Mouse (Mus musculus): ENCODE measurements around the gene A1cf. TPM values are rescaled to one million over a fixed set of nuclear protein-coding genes. Genes with fewer than 3 reads are reported as not detected.

A1cf gene
- polyA plus RNA-seq, 1 experiment from 2014 or later = not detected

DNA sequence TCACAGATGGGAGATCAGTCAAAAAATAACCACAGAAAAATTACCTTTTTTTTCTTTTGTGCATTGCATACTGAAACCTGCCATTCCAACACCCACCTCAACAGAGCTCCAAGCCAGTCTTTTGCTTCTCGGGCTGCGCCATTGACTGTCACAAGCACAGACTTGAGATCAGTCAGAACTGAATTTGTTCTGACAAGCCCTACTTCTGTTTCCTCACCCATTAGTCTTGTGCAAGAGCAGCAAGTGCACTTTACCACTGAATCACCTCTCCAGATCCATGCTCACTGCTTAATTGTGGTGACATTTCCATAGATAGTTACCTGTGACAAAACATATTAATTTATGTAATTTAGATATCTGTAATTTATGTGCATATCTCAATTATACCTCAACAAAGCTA lies 91.9 kb downstream of the A1cf start:
- Histone ChIP-seq H3K36me3 (ENCODE audit: control insufficient read depth, insufficient read depth, low read length) (no peaks in the 10 kb centered on the region), H3K4me2 (replicated peaks; ENCODE audit: low read depth, low read length) (no peak overlapping the region), H3K4me3 (ENCODE audit: low read depth, low read length) (no peak overlapping the region), H3K4me1 (ENCODE audit: control insufficient read depth, insufficient read depth, low read length) (no peaks in the 10 kb centered on the region), H3K9ac (replicated peaks; ENCODE audit: low read depth, low read length) (no peak overlapping the region), H3K27me3 (ENCODE audit: control insufficient read depth, insufficient read depth, low read length) (no peaks in the 10 kb centered on the region), H3K27ac (ENCODE audit: low read length) (no peak overlapping the region), H3K9me3 (ENCODE audit: control insufficient read depth, low read depth, low read length) (no peaks in the 10 kb centered on the region)
- no peak for ATAC-seq (ENCODE audit: insufficient number of reproducible peaks, insufficient read depth, low FRiP score, low read depth)
- 87% methylated on average over 2 of the region's 2 CpGs for WGBS

DNA sequence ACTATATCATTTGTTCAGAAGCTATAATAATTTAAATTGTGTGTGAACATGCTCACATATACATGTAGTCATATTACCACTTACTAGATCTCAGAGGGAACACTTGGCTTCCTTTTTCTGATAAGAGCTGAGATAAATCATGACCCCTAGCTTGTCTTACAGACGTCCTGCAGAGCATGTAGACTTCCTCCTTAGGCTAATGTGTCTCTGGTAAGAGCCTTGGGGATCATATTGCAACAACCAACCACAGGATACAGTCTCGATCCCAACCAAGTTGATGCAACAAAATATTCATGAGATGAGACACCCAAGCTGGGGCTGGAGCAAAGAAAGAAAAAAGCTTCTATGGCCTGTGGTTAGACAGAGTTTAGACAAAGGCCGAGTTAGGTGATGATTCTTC lies 94.6 kb downstream of the A1cf start:
- H3K27ac ChIP-seq (ENCODE audit: low read length) = no peak overlapping the region
- no peak for ATAC-seq (ENCODE audit: insufficient number of reproducible peaks, insufficient read depth, low FRiP score, low read depth)
- WGBS = 41% methylated on average over 3 of the region's 3 CpGs

GRCm38 (mm10) chr19:31967933-31968532 lies 99.5 kb downstream of the A1cf start:
- Histone ChIP-seq H3K36me3 (ENCODE audit: control insufficient read depth, insufficient read depth, low read length) (no peaks in the 10 kb centered on the region), H3K4me3 (ENCODE audit: low read depth, low read length) (no peak overlapping the region), H3K9ac (replicated peaks; ENCODE audit: low read depth, low read length) (no peak overlapping the region), H3K4me1 (ENCODE audit: control insufficient read depth, insufficient read depth, low read length) (no peaks in the 10 kb centered on the region), H3K27me3 (ENCODE audit: control insufficient read depth, insufficient read depth, low read length) (no peaks in the 10 kb centered on the region), H3K9me3 (ENCODE audit: control insufficient read depth, low read depth, low read length) (no peaks in the 10 kb centered on the region), H3K27ac (ENCODE audit: low read length) (no peak overlapping the region), H3K4me2 (replicated peaks; ENCODE audit: low read depth, low read length) (no peak overlapping the region)
- no peak; the same call in 1 of the 2 replicates for ATAC-seq (ENCODE audit: insufficient number of reproducible peaks, insufficient read depth, low FRiP score, low read depth)
- WGBS = 50% methylated on average over 5 of the region's 5 CpGs

More for the DNA sequence above, 94.6 kb downstream of the A1cf start:
- H3K9me3 ChIP-seq (ENCODE audit: control insufficient read depth, low read depth, low read length) = no peaks in the 10 kb centered on the region
- H3K4me3 ChIP-seq (ENCODE audit: low read depth, low read length) = no peak overlapping the region
- no peak overlapping the region for H3K4me2 ChIP-seq (replicated peaks; ENCODE audit: low read depth, low read length)
- no peaks in the 10 kb centered on the region for H3K27me3 ChIP-seq (ENCODE audit: control insufficient read depth, insufficient read depth, low read length)
- no peaks in the 10 kb centered on the region for H3K4me1 ChIP-seq (ENCODE audit: control insufficient read depth, insufficient read depth, low read length)
- H3K9ac ChIP-seq (replicated peaks; ENCODE audit: low read depth, low read length) = no peak overlapping the region
- no peaks in the 10 kb centered on the region for H3K36me3 ChIP-seq (ENCODE audit: control insufficient read depth, insufficient read depth, low read length)

GRCm38 (mm10) chr19:31971405-31971804 lies 102.8 kb downstream of the A1cf start:
- 60% methylated on average over 3 of the region's 3 CpGs for WGBS
- Histone ChIP-seq H3K36me3 (ENCODE audit: control insufficient read depth, insufficient read depth, low read length) (no peaks in the 10 kb centered on the region), H3K9ac (replicated peaks; ENCODE audit: low read depth, low read length) (no peak overlapping the region), H3K4me3 (ENCODE audit: low read depth, low read length) (no peak overlapping the region), H3K4me2 (replicated peaks; ENCODE audit: low read depth, low read length) (no peak overlapping the region), H3K27ac (ENCODE audit: low read length) (no peak overlapping the region), H3K27me3 (ENCODE audit: control insufficient read depth, insufficient read depth, low read length) (no peaks in the 10 kb centered on the region), H3K9me3 (ENCODE audit: control insufficient read depth, low read depth, low read length) (no peaks in the 10 kb centered on the region), H3K4me1 (ENCODE audit: control insufficient read depth, insufficient read depth, low read length) (no peaks in the 10 kb centered on the region)
- no peak for ATAC-seq (ENCODE audit: insufficient number of reproducible peaks, insufficient read depth, low FRiP score, low read depth)

DNA sequence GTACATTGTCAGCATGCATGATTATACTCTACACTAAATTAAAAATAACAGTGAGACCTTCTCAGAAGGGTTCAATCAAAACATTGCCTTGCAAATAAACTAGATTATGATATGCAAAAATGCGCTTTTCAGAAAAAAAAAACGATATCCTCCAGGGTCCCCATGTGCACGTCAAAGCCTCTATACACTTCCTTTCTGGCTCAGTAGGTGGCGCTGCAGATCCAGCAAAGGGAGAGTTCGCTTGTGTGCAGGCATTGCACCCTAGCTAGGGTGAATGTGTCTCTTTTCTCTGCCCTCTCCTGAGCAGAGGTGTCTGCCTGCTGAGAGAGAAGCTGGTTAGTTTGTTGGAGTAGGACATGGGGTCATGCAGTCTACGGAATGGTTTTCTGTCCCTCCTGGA lies 103.4 kb downstream of the A1cf start:
- Histone ChIP-seq H3K4me2 (replicated peaks; ENCODE audit: low read depth, low read length) (no peak overlapping the region), H3K27me3 (ENCODE audit: control insufficient read depth, insufficient read depth, low read length) (no peaks in the 10 kb centered on the region), H3K4me3 (ENCODE audit: low read depth, low read length) (no peak overlapping the region), H3K36me3 (ENCODE audit: control insufficient read depth, insufficient read depth, low read length) (no peaks in the 10 kb centered on the region), H3K27ac (ENCODE audit: low read length) (no peak overlapping the region), H3K9ac (replicated peaks; ENCODE audit: low read depth, low read length) (no peak overlapping the region), H3K4me1 (ENCODE audit: control insufficient read depth, insufficient read depth, low read length) (no peaks in the 10 kb centered on the region), H3K9me3 (ENCODE audit: control insufficient read depth, low read depth, low read length) (no peaks in the 10 kb centered on the region)
- ATAC-seq (ENCODE audit: insufficient number of reproducible peaks, insufficient read depth, low FRiP score, low read depth) = peak; percentile 67; the same call in 1 of the 2 replicates
- WGBS = 11% methylated on average over 6 of the region's 6 CpGs

- H3K9ac ChIP-seq (replicated peaks; ENCODE audit: low read depth, low read length) = no peak overlapping the region
- H3K36me3 ChIP-seq (ENCODE audit: control insufficient read depth, insufficient read depth, low read length) = no peaks in the 10 kb centered on the region
- ATAC-seq (ENCODE audit: insufficient number of reproducible peaks, insufficient read depth, low FRiP score, low read depth) = no peak
- H3K27ac ChIP-seq (ENCODE audit: low read length) = no peak overlapping the region
- no peaks in the 10 kb centered on the region for H3K4me1 ChIP-seq (ENCODE audit: control insufficient read depth, insufficient read depth, low read length)
- no peak overlapping the region for H3K4me2 ChIP-seq (replicated peaks; ENCODE audit: low read depth, low read length)
- WGBS = 68% methylated on average over 2 of the region's 2 CpGs
- no peaks in the 10 kb centered on the region for H3K9me3 ChIP-seq (ENCODE audit: control insufficient read depth, low read depth, low read length)
- H3K27me3 ChIP-seq (ENCODE audit: control insufficient read depth, insufficient read depth, low read length) = no peaks in the 10 kb centered on the region
- no peak overlapping the region for H3K4me3 ChIP-seq (ENCODE audit: low read depth, low read length)
Observed at GRCm38 (mm10) chr19:31975882-31976281, 107.3 kb downstream of the A1cf start.

- Histone ChIP-seq H3K4me3 (ENCODE audit: low read depth, low read length) (no peak overlapping the region), H3K4me2 (replicated peaks; ENCODE audit: low read depth, low read length) (no peak overlapping the region), H3K4me1 (ENCODE audit: control insufficient read depth, insufficient read depth, low read length) (no peaks in the 10 kb centered on the region), H3K36me3 (ENCODE audit: control insufficient read depth, insufficient read depth, low read length) (no peaks in the 10 kb centered on the region), H3K27me3 (ENCODE audit: control insufficient read depth, insufficient read depth, low read length) (no peaks in the 10 kb centered on the region), H3K9ac (replicated peaks; ENCODE audit: low read depth, low read length) (no peak overlapping the region), H3K9me3 (ENCODE audit: control insufficient read depth, low read depth, low read length) (no peaks in the 10 kb centered on the region), H3K27ac (ENCODE audit: low read length) (no peak overlapping the region)
- WGBS = 93% methylated on average over 6 of the region's 6 CpGs
- no peak for ATAC-seq (ENCODE audit: insufficient number of reproducible peaks, insufficient read depth, low FRiP score, low read depth)
Observed at GRCm38 (mm10) chr19:31991057-31991456, 122.5 kb downstream of the A1cf start.

DNA sequence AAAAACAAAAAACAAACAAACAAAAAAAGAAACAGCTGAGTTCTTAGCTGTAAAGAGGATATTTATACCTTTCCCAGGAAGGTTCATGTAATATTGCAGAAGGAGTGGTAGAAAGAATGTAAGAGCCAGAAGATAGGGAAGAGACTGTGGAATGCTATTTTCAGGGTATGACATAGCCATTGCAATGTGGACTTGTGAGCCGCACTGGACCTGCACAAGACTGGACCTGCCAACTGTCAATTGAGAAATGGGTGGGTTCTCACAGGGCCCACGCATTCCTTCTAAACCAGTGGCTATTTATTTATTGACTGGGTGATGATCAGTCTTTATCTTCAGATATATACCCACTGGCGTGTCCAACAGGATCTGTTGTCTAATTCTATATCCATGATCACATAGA lies 128.4 kb downstream of the A1cf start:
- H3K36me3 ChIP-seq (ENCODE audit: control insufficient read depth, insufficient read depth, low read length) = no peaks in the 10 kb centered on the region
- H3K4me2 ChIP-seq (replicated peaks; ENCODE audit: low read depth, low read length) = no peak overlapping the region
- no peaks in the 10 kb centered on the region for H3K9me3 ChIP-seq (ENCODE audit: control insufficient read depth, low read depth, low read length)
- no peak overlapping the region for H3K27ac ChIP-seq (ENCODE audit: low read length)
- no peak for ATAC-seq (ENCODE audit: insufficient number of reproducible peaks, insufficient read depth, low FRiP score, low read depth)
- WGBS = 92% methylated on average over 3 of the region's 3 CpGs
- H3K4me3 ChIP-seq (ENCODE audit: low read depth, low read length) = no peak overlapping the region
- no peaks in the 10 kb centered on the region for H3K4me1 ChIP-seq (ENCODE audit: control insufficient read depth, insufficient read depth, low read length)
- H3K27me3 ChIP-seq (ENCODE audit: control insufficient read depth, insufficient read depth, low read length) = no peaks in the 10 kb centered on the region
- no peak overlapping the region for H3K9ac ChIP-seq (replicated peaks; ENCODE audit: low read depth, low read length)

All from stomach, embryonic 14.5 days (tissue).